Mouse (Mus musculus): ENCODE results near the gene Pold2. TPM values are rescaled to one million over a fixed set of nuclear protein-coding genes. Genes with fewer than 3 reads are reported as not detected.

Gene Pold2
- total and polyA plus RNA-seq, 3 experiments = 136 to 285 (median 205) TPM

DNA sequence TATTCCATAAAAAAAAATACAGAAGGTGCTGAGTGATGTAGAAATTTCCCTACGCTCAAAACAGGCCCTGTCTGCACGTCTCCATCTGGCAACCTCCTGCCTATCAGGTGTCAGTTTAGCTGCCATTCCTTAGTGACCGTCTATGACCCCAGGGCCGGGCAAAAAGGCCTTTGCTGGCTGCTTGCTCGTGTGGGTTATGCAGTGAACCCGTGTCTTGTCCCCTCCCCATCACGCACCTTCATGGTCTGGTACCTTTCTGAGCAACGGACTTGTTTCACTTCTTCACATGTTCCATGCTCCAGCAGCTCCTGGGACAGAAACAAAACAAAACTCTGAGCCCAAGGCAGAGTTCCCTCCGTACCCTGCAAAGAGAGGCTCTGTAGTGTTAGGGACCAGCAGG is 43.6 kb downstream of the Pold2 start:
- no peak for DNase-seq (ENCODE audit: extremely low read depth)
- Histone ChIP-seq H3K4me2 (ENCODE audit: insufficient read depth, low read depth, poor library complexity, severe bottlenecking) (no peak overlapping the region), H3K79me2 (replicated peaks; ENCODE audit: control insufficient read depth, extremely low read depth, insufficient read depth, poor library complexity, severe bottlenecking) (no peaks in the 10 kb centered on the region), H3K36me3 (replicated peaks in 1 of 2; ENCODE audit: control insufficient read depth in 1 of 2, insufficient read depth in 1 of 2, low read length in 1 of 2) (peaks cover 44 to 48% of the 10 kb centered on the region in 2 experiments), H3K9me3 (replicated peaks; ENCODE audit: low read length) (peaks cover 2% of the 10 kb centered on the region), H3K9ac (ENCODE audit: insufficient read depth, low read depth) (no peak overlapping the region), H3K4me1 (ENCODE audit: control insufficient read depth in 1 of 2, insufficient read depth in 2 of 2) (peaks cover 16 to 50% of the 10 kb centered on the region in 2 experiments), H3K27me3 (replicated peaks) (no peaks in the 10 kb centered on the region), H3K4me3 (replicated peaks in 1 of 3; ENCODE audit: low read depth in 2 of 3, low read length in 2 of 3, poor library complexity in 1 of 3) (no peak overlapping the region), H3K27ac (ENCODE audit: insufficient read depth, low read depth) (no peak overlapping the region)
- dilution Hi-C loops (cut with MboI; ENCODE audit: extremely low pct_ligation_motif_present, extremely low pct_unique_long_range_greater_than_20kb, low sequenced_read_pairs) (no loop called here), in situ Hi-C loops (cut with MboI; ENCODE audit: low pct_ligation_motif_present, low pct_unique_long_range_greater_than_20kb, low sequenced_read_pairs) (no loop called here)
- TF ChIP-seq BHLHE40 (IDR thresholded peaks at IDR 0.05; ENCODE audit: low read depth, low read length) (peak; percentile 32; the same call in 1 of the 2 replicates), EP300 (IDR thresholded peaks at IDR 0.05; ENCODE audit: low read length) (no peak), KAT2A (IDR thresholded peaks at IDR 0.05; ENCODE audit: insufficient replicate concordance, low read length) (no peak)

DNA sequence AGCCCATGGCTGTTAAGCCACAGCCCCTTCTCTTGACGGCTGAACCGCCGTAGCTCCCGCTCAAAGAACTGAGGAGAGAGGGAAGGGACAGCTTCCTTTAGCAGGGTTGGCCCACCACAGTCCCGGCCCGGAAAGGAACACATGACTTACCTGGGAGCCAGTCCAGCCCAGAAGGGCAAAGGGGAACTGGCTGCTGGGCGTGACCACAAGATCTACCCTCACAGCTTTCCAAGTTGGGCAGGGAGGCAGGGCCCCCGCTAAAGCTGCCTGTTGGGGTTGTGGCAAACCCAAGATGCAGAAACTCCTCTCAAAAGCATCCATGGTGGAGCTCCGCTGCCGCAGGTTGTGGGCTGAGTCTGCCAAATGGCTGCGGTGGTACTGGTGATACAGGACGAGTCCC is 48.8 kb downstream of the Pold2 start:
- in situ Hi-C loops (cut with MboI; ENCODE audit: low pct_ligation_motif_present, low pct_unique_long_range_greater_than_20kb, low sequenced_read_pairs) (no loop called here), dilution Hi-C loops (cut with MboI; ENCODE audit: extremely low pct_ligation_motif_present, extremely low pct_unique_long_range_greater_than_20kb, low sequenced_read_pairs) (no loop called here)
- H3K4me1 ChIP-seq (ENCODE audit: control insufficient read depth in 1 of 2, insufficient read depth in 2 of 2) = peaks cover 3 to 20% of the 10 kb centered on the region in 2 experiments; a peak in 3 of 4 replicates
- H3K9ac ChIP-seq (ENCODE audit: insufficient read depth, low read depth) = no peak overlapping the region
- no peak overlapping the region for H3K4me3 ChIP-seq (replicated peaks in 1 of 3; ENCODE audit: low read depth in 2 of 3, low read length in 2 of 3, poor library complexity in 1 of 3)
- H3K9me3 ChIP-seq (replicated peaks; ENCODE audit: low read length) = no peaks in the 10 kb centered on the region
- H3K4me2 ChIP-seq (ENCODE audit: insufficient read depth, low read depth, poor library complexity, severe bottlenecking) = no peak overlapping the region
- peaks cover 52 to 55% of the 10 kb centered on the region in 2 experiments for H3K36me3 ChIP-seq (replicated peaks in 1 of 2; ENCODE audit: control insufficient read depth in 1 of 2, insufficient read depth in 1 of 2, low read length in 1 of 2)
- TF ChIP-seq ELF1 (IDR thresholded peaks at IDR 0.05; ENCODE audit: low read depth, low read length) (no peak), JUND (conservative IDR thresholded peaks at IDR 0.05; ENCODE audit: low read depth, low read length) (no peak), KAT2A (IDR thresholded peaks at IDR 0.05; ENCODE audit: insufficient replicate concordance, low read length) (no peak), SIN3A (IDR thresholded peaks at IDR 0.05; ENCODE audit: low read length) (no peak), CTCF (conservative IDR thresholded peaks at IDR 0.05 in 1 of 2, IDR thresholded peaks at IDR 0.05 in 1 of 2; ENCODE audit: low read depth in 2 of 2, low read length in 2 of 2) (no peak), ZNF384 (IDR thresholded peaks at IDR 0.05; ENCODE audit: low read depth, low read length) (no peak), NELFE (IDR thresholded peaks at IDR 0.05; ENCODE audit: low read depth, low read length) (no peak), RCOR1 (conservative IDR thresholded peaks at IDR 0.05; ENCODE audit: low read depth, low read length) (no peak), EP300 (IDR thresholded peaks at IDR 0.05; ENCODE audit: low read length) (no peak), MAFK (IDR thresholded peaks at IDR 0.05; ENCODE audit: insufficient replicate concordance, low read length) (no peak), GABPA (IDR thresholded peaks at IDR 0.05; ENCODE audit: insufficient replicate concordance, low read depth, low read length) (no peak), RAD21 (IDR thresholded peaks at IDR 0.05; ENCODE audit: low read depth, low read length) (no peak), IRF4 (IDR thresholded peaks at IDR 0.05; ENCODE audit: low read depth, low read length) (no peak), MYC (IDR thresholded peaks at IDR 0.05; ENCODE audit: low read depth, low read length) (no peak), TBP (conservative IDR thresholded peaks at IDR 0.05; ENCODE audit: low read depth, low read length) (no peak), NRF1 (IDR thresholded peaks at IDR 0.05; ENCODE audit: low read depth, low read length) (no peak), BHLHE40 (IDR thresholded peaks at IDR 0.05; ENCODE audit: low read depth, low read length) (no peak)
- H3K27me3 ChIP-seq (replicated peaks) = no peaks in the 10 kb centered on the region
- no peaks in the 10 kb centered on the region for H3K79me2 ChIP-seq (replicated peaks; ENCODE audit: control insufficient read depth, extremely low read depth, insufficient read depth, poor library complexity, severe bottlenecking)
- H3K27ac ChIP-seq (ENCODE audit: insufficient read depth, low read depth) = no peak overlapping the region
- no peak for DNase-seq (ENCODE audit: extremely low read depth)
